In genomic region chr6:72931533-72931932, GRCm38 (mm10) we compare ENCODE assay signal across 15 mouse cellular contexts.
"Had no signal": no experiment of that assay in that cellular context is flagged by ENCODE, and none has a peak within 500 bp of the region (broad histone marks: within the 10 kb centered on the region; RNA-seq: fewer than 3 reads in every experiment).

No protein-coding gene starts in this region.

- DNase-seq: lung, adult 18-20 months; lung, postnatal 14 days; lung, postnatal 36 days; right cerebral cortex, postnatal 14 days; thymus, adult 18-20 months; thymus, postnatal 25 days had no signal

- H3K9ac ChIP-seq: lung, embryonic 15.5 days; midbrain, embryonic 13.5 days; midbrain, embryonic 15.5 days; neural tube, embryonic 12.5 days; stomach, embryonic 15.5 days had no signal

- H3K4me1 ChIP-seq: midbrain, embryonic 13.5 days; midbrain, embryonic 15.5 days; neural tube, embryonic 12.5 days had no signal

- ATAC-seq: lung, postnatal 0 days; midbrain, embryonic 13.5 days; midbrain, embryonic 15.5 days had no signal

- H3K27ac ChIP-seq: lung, embryonic 15.5 days; macrophage; midbrain, embryonic 13.5 days; midbrain, embryonic 15.5 days; neural tube, embryonic 12.5 days; stomach, embryonic 15.5 days had no signal

- H3K36me3 ChIP-seq: lung, embryonic 15.5 days; midbrain, embryonic 13.5 days; midbrain, embryonic 15.5 days; neural tube, embryonic 12.5 days; stomach, embryonic 15.5 days had no signal

- H3K4me3 ChIP-seq: lung, embryonic 15.5 days; megakaryocyte, embryonic 14.5 days; midbrain, embryonic 13.5 days; midbrain, embryonic 15.5 days; neural tube, embryonic 12.5 days; stomach, embryonic 15.5 days had no signal

- H3K27me3 ChIP-seq: lung, embryonic 15.5 days; megakaryocyte, embryonic 14.5 days; midbrain, embryonic 13.5 days; midbrain, embryonic 15.5 days; neural tube, embryonic 12.5 days; stomach, embryonic 15.5 days had no signal

- H3K9me3 ChIP-seq: lung, embryonic 15.5 days; megakaryocyte, embryonic 14.5 days; midbrain, embryonic 13.5 days; midbrain, embryonic 15.5 days; neural tube, embryonic 12.5 days; stomach, embryonic 15.5 days had no signal

- H3K4me2 ChIP-seq: lung, embryonic 15.5 days; midbrain, embryonic 11.5 days; midbrain, embryonic 13.5 days; midbrain, embryonic 15.5 days; neural tube, embryonic 12.5 days; stomach, embryonic 15.5 days had no signal
